Mouse (Mus musculus) urinary bladder, adult 2 months (tissue): ENCODE data around the gene Dcun1d2. TPM values are rescaled to one million over a fixed set of nuclear protein-coding genes. Genes with fewer than 3 reads are reported as not detected.

Experiments
- polyA plus RNA-seq: library from polyadenylated mRNA; depleted of rRNA; stranded (reverse); fragments of >200 nt; gene quantifications from 2 replicates; pipeline ENCODE4 v1.2.3, GENCODE M21; 2012; rRNA removed

Dcun1d2 gene
- polyA plus RNA-seq, 1 experiment, result 28.2 TPM

Other genes starting within 250 kb of the Dcun1d2 start
- gene Proz, start 227.2 kb downstream of the Dcun1d2 start, polyA plus RNA-seq, result 0.01 and 0.03 TPM in 2 replicates
- gene Pcid2, start 182.7 kb downstream of the Dcun1d2 start, polyA plus RNA-seq, result 23.8 and 24.5 TPM in 2 replicates
- 55.7 and 58.2 TPM in 2 replicates for gene Cul4a, start 182.5 kb downstream of the Dcun1d2 start, polyA plus RNA-seq
- 555 and 563 TPM in 2 replicates for gene Lamp1, start 129.0 kb downstream of the Dcun1d2 start, polyA plus RNA-seq
- 14.2 and 14.9 TPM in 2 replicates for gene Grtp1, start 87.5 kb downstream of the Dcun1d2 start, polyA plus RNA-seq
- 0.36 and 0.81 TPM in 2 replicates for gene Adprhl1, start 34.0 kb downstream of the Dcun1d2 start, polyA plus RNA-seq
- 22.1 and 23.8 TPM in 2 replicates for gene Tmco3, start 59 bp upstream of the Dcun1d2 start, polyA plus RNA-seq
- 69.6 and 83.9 TPM in 2 replicates for gene Tfdp1, start 50.6 kb upstream of the Dcun1d2 start, polyA plus RNA-seq
- not detected in 2 replicates for gene Atp4b, start 108.7 kb upstream of the Dcun1d2 start, polyA plus RNA-seq
- gene Grk1, start 117.0 kb upstream of the Dcun1d2 start, polyA plus RNA-seq, result 0.01 TPM in 2 replicates
- gene Tmem255b, start 147.1 kb upstream of the Dcun1d2 start, polyA plus RNA-seq, result 4.7 and 4.8 TPM in 2 replicates
- 265 and 305 TPM in 2 replicates for gene Gas6, start 206.4 kb upstream of the Dcun1d2 start, polyA plus RNA-seq